Mouse (Mus musculus): ENCODE results near the gene Ugt1a9. TPM values are rescaled to one million over a fixed set of nuclear protein-coding genes. Genes with fewer than 3 reads are reported as not detected.
"Not testable (repeated sequence)": the region's sequence is repeated elsewhere in the genome, so short reads cannot be mapped to it uniquely, and the experiment has no call there.

The Ugt1a9 gene
- polyA plus RNA-seq, 1 experiment = not detected

GRCm38 (mm10) chr1:88158430-88158829 lies 87.8 kb downstream of the Ugt1a9 start:
- no peak for TF ChIP-seq CTCF (IDR thresholded peaks at IDR 0.05; ENCODE audit: extremely low read depth, insufficient read depth, insufficient read length, insufficient replicate concordance)
- TF ChIP-seq POLR2A (IDR thresholded peaks at IDR 0.05; ENCODE audit: low read depth, low read length) = no peak
- Histone ChIP-seq H3K36me3 (ENCODE audit: control insufficient read depth, insufficient read depth, low read length) (no peaks in the 10 kb centered on the region), H3K27me3 (ENCODE audit: control insufficient read depth, insufficient read depth, low read length) (no peaks in the 10 kb centered on the region), H3K27ac (ENCODE audit: insufficient read depth, low read length) (no peak overlapping the region), H3K4me3 (ENCODE audit: extremely low read depth, insufficient read depth, insufficient read length) (no peak overlapping the region), H3K4me1 (ENCODE audit: control insufficient read depth, insufficient read depth, insufficient read length) (no peaks in the 10 kb centered on the region)
- no peak for DNase-seq (ENCODE audit: low read depth in 1 of 2, low spot score in 2 of 2)
- WGBS = 50% methylated on average over 2 of the region's 2 CpGs

- no peak for TF ChIP-seq CTCF (IDR thresholded peaks at IDR 0.05; ENCODE audit: extremely low read depth, insufficient read depth, insufficient read length, insufficient replicate concordance)
- TF ChIP-seq POLR2A (IDR thresholded peaks at IDR 0.05; ENCODE audit: low read depth, low read length) = no peak
- WGBS = 94% methylated on average over 5 of the region's 5 CpGs
- Histone ChIP-seq H3K4me3 (ENCODE audit: extremely low read depth, insufficient read depth, insufficient read length) (no peak within 1 kb of the TSS), H3K27me3 (ENCODE audit: control insufficient read depth, insufficient read depth, low read length) (no peaks in the 10 kb centered on the region), H3K27ac (ENCODE audit: insufficient read depth, low read length) (no peak within 1 kb of the TSS), H3K4me1 (ENCODE audit: control insufficient read depth, insufficient read depth, insufficient read length) (no peaks in the 10 kb centered on the region), H3K36me3 (ENCODE audit: control insufficient read depth, insufficient read depth, low read length) (no peaks in the 10 kb centered on the region)
- DNase-seq (ENCODE audit: low read depth in 1 of 2, low spot score in 2 of 2) = no peak
Observed at GRCm38 (mm10) chr1:88165711-88166110, 95.1 kb downstream of the Ugt1a9 start, which contains the start of gene Ugt1a5. Ugt1a5 (plus strand) TSS chr1:88166012.

- not testable (repeated sequence) for H3K4me1 ChIP-seq (ENCODE audit: control insufficient read depth, insufficient read depth, insufficient read length); H3K4me3 ChIP-seq (ENCODE audit: extremely low read depth, insufficient read depth, insufficient read length); H3K27me3 ChIP-seq (ENCODE audit: control insufficient read depth, insufficient read depth, low read length); DNase-seq (ENCODE audit: low read depth in 1 of 2, low spot score in 2 of 2); H3K36me3 ChIP-seq (ENCODE audit: control insufficient read depth, insufficient read depth, low read length); H3K27ac ChIP-seq (ENCODE audit: insufficient read depth, low read length)
- 80% methylated on average over 7 of the region's 7 CpGs for WGBS
Observed at GRCm38 (mm10) chr1:88172190-88172589, 101.6 kb downstream of the Ugt1a9 start.

GRCm38 (mm10) chr1:88179657-88180056 lies 109.1 kb downstream of the Ugt1a9 start:
- H3K36me3 ChIP-seq (ENCODE audit: control insufficient read depth, insufficient read depth, low read length) = no peaks in the 10 kb centered on the region
- H3K4me3 ChIP-seq (ENCODE audit: extremely low read depth, insufficient read depth, insufficient read length) = no peak overlapping the region
- no peaks in the 10 kb centered on the region for H3K4me1 ChIP-seq (ENCODE audit: control insufficient read depth, insufficient read depth, insufficient read length)
- H3K27me3 ChIP-seq (ENCODE audit: control insufficient read depth, insufficient read depth, low read length) = no peaks in the 10 kb centered on the region
- no peak for DNase-seq (ENCODE audit: low read depth in 1 of 2, low spot score in 2 of 2)
- TF ChIP-seq POLR2A (IDR thresholded peaks at IDR 0.05; ENCODE audit: low read depth, low read length) (no peak), CTCF (IDR thresholded peaks at IDR 0.05; ENCODE audit: extremely low read depth, insufficient read depth, insufficient read length, insufficient replicate concordance) (no peak)
- 95% methylated on average over 1 of the region's 1 CpGs for WGBS
- no peak overlapping the region for H3K27ac ChIP-seq (ENCODE audit: insufficient read depth, low read length)

- Histone ChIP-seq H3K36me3 (ENCODE audit: control insufficient read depth, insufficient read depth, low read length) (no peaks in the 10 kb centered on the region), H3K4me1 (ENCODE audit: control insufficient read depth, insufficient read depth, insufficient read length) (no peaks in the 10 kb centered on the region), H3K27ac (ENCODE audit: insufficient read depth, low read length) (no peak overlapping the region), H3K27me3 (ENCODE audit: control insufficient read depth, insufficient read depth, low read length) (no peaks in the 10 kb centered on the region), H3K4me3 (ENCODE audit: extremely low read depth, insufficient read depth, insufficient read length) (no peak overlapping the region)
- DNase-seq (ENCODE audit: low read depth in 1 of 2, low spot score in 2 of 2) = no peak
- no peak for TF ChIP-seq POLR2A (IDR thresholded peaks at IDR 0.05; ENCODE audit: low read depth, low read length)
- TF ChIP-seq CTCF (IDR thresholded peaks at IDR 0.05; ENCODE audit: extremely low read depth, insufficient read depth, insufficient read length, insufficient replicate concordance) = no peak
- WGBS = 96% methylated on average over 5 of the region's 5 CpGs
Observed at GRCm38 (mm10) chr1:88186325-88186935, 115.8 kb downstream of the Ugt1a9 start.

- WGBS = 86% methylated on average over 3 of the region's 3 CpGs
Observed at GRCm38 (mm10) chr1:88192136-88192535, 121.5 kb downstream of the Ugt1a9 start.

GRCm38 (mm10) chr1:88195687-88196086 lies 125.1 kb downstream of the Ugt1a9 start:
- Histone ChIP-seq H3K4me3 (ENCODE audit: extremely low read depth, insufficient read depth, insufficient read length) (no peak overlapping the region), H3K27ac (ENCODE audit: insufficient read depth, low read length) (no peak overlapping the region), H3K36me3 (ENCODE audit: control insufficient read depth, insufficient read depth, low read length) (no peaks in the 10 kb centered on the region), H3K4me1 (ENCODE audit: control insufficient read depth, insufficient read depth, insufficient read length) (no peaks in the 10 kb centered on the region), H3K27me3 (ENCODE audit: control insufficient read depth, insufficient read depth, low read length) (no peaks in the 10 kb centered on the region)
- TF ChIP-seq POLR2A (IDR thresholded peaks at IDR 0.05; ENCODE audit: low read depth, low read length) (no peak), CTCF (IDR thresholded peaks at IDR 0.05; ENCODE audit: extremely low read depth, insufficient read depth, insufficient read length, insufficient replicate concordance) (no peak)
- no peak for DNase-seq (ENCODE audit: low read depth in 1 of 2, low spot score in 2 of 2)
- 89% methylated on average over 1 of the region's 1 CpGs for WGBS

More at GRCm38 (mm10) chr1:88192136-88192535, 121.5 kb downstream of the Ugt1a9 start:
- no peak for DNase-seq (ENCODE audit: low read depth in 1 of 2, low spot score in 2 of 2)
- Histone ChIP-seq H3K27ac (ENCODE audit: insufficient read depth, low read length) (no peak overlapping the region), H3K4me1 (ENCODE audit: control insufficient read depth, insufficient read depth, insufficient read length) (no peaks in the 10 kb centered on the region), H3K36me3 (ENCODE audit: control insufficient read depth, insufficient read depth, low read length) (no peaks in the 10 kb centered on the region), H3K27me3 (ENCODE audit: control insufficient read depth, insufficient read depth, low read length) (no peaks in the 10 kb centered on the region), H3K4me3 (ENCODE audit: extremely low read depth, insufficient read depth, insufficient read length) (no peak overlapping the region)
- TF ChIP-seq CTCF (IDR thresholded peaks at IDR 0.05; ENCODE audit: extremely low read depth, insufficient read depth, insufficient read length, insufficient replicate concordance) (no peak), POLR2A (IDR thresholded peaks at IDR 0.05; ENCODE audit: low read depth, low read length) (no peak)
